Mouse (Mus musculus) megakaryocyte, embryonic 14.5 days (primary cell): ENCODE measurements around the gene Nlgn1.

Source experiments
- FLI1 ChIP-seq: IDR thresholded peaks from 2 replicates; pipeline ENCODE4 v1.6.1; 2012; ENCODE audit warnings: low read length, inconsistent platforms, mixed read lengths
- GATA1 ChIP-seq: IDR thresholded peaks from 3 replicates; pipeline ENCODE4 v1.6.1; 2012; ENCODE audit warnings: mixed read lengths, low read length, inconsistent platforms, borderline replicate concordance

DNA sequence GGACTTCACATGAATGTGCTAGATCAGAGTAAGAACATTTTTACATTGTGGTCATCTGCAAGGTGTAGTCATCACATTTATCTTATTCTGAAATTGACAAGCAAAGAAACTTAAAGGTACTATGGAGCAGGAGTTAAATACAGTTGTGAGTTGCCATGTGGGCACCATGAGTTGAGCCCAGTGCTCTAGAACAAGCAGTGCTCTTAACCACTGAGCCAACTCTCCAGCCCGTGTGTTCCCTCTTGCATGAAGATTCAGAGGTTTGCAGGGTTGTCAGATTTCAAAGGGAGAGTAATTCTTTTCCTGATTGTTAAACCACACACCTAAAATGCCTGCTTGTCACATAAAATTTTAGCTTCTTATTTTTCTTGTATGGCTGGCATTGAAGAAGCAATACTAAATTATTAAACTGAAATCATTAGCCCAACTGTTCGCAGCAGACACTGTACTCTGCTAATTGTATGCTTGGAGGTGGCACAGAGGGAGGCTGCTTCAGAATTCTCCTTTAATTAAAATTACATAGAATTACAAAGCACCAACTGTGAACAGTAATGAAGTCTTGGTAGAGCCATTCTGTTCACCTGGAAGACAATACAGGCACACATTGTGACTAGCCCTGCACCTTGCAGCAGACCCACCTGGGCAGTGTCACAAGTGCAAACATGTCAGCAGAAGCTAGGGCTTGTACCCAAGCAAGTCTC lies 417.7 kb downstream of the Nlgn1 start:
- TF ChIP-seq GATA1 (no peak), FLI1 (no peak)
